Mouse (Mus musculus) kidney, adult 11 months (tissue): Measurements from ENCODE around the gene Slco3a1.
A peak's percentile ranks its signal among the peaks of the same experiment; 100 is the strongest.

Experiments used
- DNase-seq: peaks from one replicate; pipeline ENCODE4 v3.0.0; 2022

Gene Slco3a1

GRCm38 (mm10) chr7:74554608-74555311 lies at the start of gene Slco3a1:
Gene Slco3a1 (minus strand): TSS chr7:74554780.
- peak; percentile 82 for DNase-seq

- DNase-seq = no peak
These were observed 46.4 kb upstream of the Slco3a1 start for GRCm38 (mm10) chr7:74600996-74601395.

GRCm38 (mm10) chr7:74579411-74579810 lies 24.8 kb upstream of the Slco3a1 start:
- DNase-seq = no peak

DNA sequence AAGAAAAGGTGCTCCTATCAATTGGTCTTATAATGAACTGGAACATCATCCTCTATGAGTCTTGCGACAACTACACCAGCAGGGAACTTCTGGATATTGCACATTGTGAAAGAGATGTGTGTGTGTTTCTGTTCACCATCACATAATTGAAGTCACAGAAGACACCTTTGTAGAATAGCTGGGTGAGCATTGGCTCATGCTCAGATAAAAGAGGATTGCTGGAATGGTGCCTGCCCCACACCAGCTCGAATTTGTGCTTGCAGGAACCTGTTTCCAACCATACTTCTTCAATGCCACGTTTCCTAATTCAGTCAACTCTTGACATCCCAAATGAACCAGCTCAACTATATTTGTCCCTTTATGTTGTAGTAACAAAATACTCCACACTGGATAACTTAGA lies 21.1 kb upstream of the Slco3a1 start:
- DNase-seq = no peak

DNA sequence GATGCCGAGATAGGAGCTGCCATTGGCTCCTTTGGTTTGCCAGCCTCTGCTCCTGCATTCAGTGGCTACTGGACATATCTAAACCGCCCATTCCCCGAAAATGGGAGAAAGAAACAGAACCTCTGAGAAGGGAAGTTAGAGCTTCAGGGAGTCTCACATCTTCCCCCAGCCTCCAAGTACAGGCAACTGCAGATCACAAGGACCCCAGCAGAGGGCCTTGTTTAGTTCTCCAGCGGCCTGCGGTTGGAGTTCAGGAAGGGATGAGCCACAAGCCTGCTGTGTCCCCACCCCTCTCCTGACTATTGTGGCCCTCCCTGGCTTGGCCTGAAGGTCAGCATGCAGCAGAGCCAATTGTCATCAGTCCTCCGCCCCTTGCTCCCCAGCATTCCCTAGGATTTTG lies 836 bp upstream of the Slco3a1 start:
- peak; percentile 56 for DNase-seq

- DNase-seq = peak; percentile 35
These were observed 479 bp downstream of the Slco3a1 start for GRCm38 (mm10) chr7:74554041-74554561.

DNA sequence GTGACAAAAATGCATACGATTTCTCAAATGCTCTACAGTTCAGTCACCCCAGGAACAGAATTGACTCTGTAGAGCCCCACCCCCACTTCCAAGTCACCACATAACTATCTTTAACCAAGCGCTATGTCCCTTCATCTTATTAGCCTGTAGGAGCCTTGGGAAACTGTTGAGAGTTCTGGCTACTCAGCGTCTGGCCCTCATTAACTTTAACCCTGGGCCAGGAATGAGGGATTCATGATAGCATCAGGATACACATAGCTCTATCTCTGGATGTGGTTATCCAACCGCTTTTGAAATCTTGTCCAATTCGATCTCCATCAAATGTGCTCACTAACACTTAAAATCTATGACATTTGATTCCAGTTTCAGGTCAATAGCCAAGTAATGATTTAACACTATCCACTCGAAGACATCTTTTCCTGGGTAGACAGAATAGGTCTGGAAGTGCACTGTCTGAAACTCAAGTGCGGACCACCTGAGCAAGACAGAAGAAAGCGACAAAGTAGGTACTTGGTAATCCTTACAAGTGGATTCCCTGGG lies 1.4 kb downstream of the Slco3a1 start:
- no peak for DNase-seq

GRCm38 (mm10) chr7:74552546-74552945 lies 2.0 kb downstream of the Slco3a1 start:
- DNase-seq = no peak

DNA sequence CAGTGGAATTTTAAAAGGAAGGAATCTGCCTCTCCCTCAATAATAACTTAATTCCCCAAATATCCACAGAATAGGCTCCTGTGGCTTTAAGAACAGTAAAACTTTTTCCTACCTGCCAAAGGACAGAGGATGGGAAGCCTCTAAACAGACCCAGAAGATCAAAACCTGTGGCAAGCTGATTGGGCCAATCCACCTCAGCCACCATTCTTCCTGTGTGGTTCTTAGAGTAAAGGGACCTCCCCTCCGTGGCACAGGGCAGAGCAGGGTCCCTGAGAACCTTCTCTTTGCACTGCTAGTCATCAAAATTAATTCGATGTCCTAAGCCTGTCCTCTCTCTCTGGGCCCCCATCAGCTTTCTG lies 2.6 kb downstream of the Slco3a1 start:
- DNase-seq = no peak

GRCm38 (mm10) chr7:74551338-74551999 lies 3.1 kb downstream of the Slco3a1 start:
- no peak for DNase-seq

- no peak for DNase-seq
These were observed 4.9 kb downstream of the Slco3a1 start for GRCm38 (mm10) chr7:74549686-74550085.

- DNase-seq = no peak
These were observed 5.5 kb downstream of the Slco3a1 start for GRCm38 (mm10) chr7:74549013-74549582.

GRCm38 (mm10) chr7:74546691-74547090 lies 7.9 kb downstream of the Slco3a1 start:
- no peak for DNase-seq

DNA sequence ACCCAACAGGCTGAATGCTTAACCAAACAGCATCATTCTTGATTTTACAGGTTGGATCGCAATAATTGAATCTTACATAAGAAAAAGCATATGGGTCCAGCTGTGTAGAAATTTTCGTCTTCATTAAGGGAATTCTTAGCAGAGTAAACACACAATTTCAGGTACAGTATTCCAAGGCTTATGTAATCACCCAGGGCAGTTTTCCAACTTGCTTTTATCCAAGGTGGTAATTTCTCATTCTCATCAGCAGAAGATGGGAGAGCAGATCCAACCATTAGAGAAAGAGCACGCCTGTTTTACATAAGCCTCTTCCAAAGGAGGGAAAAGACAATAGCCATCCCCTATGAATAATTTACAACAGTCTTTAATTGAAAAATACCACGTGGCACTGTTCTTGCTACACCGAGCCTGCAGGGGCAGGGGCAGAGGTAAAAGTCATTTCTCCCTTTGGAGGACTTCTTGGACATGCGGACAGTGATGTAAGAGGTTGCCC lies 9.0 kb downstream of the Slco3a1 start:
- no peak for DNase-seq

DNA sequence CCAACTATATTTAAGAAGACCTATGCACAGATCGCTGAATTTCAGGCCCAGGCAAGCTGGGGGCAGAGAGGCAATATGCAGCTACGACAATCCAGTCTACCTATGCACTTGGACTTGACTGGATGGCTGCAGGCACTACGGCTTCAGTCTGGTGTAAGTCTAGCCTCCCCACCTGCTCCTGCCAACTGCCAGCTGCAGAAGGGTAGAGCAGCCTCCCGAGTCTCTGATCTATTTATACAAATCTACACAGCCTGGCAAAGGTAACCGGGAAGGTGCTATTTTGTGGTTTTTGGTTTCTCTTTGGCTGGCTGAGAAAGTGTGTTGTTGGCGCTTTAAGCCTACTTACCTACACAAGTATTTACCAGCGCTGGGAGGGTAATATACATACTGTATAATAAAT lies 10.3 kb downstream of the Slco3a1 start:
- no peak for DNase-seq

DNA sequence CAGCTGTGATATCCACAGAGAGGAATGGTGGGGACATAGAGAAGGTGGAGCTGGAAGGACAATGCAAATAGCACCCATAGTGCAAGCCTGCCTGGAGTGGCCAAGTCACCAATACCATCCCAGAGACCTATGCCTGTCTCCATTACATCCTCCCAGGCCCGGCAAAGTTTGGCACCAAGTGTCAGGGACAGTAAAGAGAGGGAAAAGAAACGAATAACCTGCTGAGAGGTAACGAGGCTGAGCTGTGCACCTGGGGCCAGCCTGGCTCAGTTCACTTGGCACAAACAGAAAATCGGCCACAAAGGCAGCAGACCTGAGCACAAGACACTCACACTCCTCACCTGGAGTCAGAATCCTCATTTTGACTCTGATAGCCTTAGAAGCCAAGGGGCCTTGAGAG lies 12.6 kb downstream of the Slco3a1 start:
- DNase-seq = no peak

- DNase-seq = no peak
These were observed 13.5 kb downstream of the Slco3a1 start for GRCm38 (mm10) chr7:74540933-74541725.

- DNase-seq = no peak
These were observed 18.4 kb downstream of the Slco3a1 start for GRCm38 (mm10) chr7:74536186-74536585.

GRCm38 (mm10) chr7:74531468-74532097 lies 23.0 kb downstream of the Slco3a1 start:
- no peak for DNase-seq

DNA sequence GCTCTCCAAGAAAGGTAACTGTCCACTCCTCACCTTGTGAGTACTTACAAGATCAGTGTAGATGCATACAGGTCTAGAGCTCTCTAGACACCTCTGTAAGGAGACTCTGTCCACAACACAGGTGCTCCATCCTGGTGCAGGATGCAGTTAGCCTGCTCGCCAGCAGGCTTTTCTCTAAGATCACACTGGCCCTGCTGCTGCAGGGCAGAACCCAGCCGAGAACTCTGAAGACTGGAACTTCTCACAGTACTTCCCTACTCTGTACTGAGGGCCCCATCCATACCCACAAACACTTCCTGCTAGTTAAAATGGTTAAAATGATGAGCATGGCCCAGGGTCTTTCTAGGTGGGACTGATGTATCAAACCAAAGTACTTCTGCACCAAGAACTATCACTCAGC lies 24.7 kb downstream of the Slco3a1 start:
- no peak for DNase-seq

DNA sequence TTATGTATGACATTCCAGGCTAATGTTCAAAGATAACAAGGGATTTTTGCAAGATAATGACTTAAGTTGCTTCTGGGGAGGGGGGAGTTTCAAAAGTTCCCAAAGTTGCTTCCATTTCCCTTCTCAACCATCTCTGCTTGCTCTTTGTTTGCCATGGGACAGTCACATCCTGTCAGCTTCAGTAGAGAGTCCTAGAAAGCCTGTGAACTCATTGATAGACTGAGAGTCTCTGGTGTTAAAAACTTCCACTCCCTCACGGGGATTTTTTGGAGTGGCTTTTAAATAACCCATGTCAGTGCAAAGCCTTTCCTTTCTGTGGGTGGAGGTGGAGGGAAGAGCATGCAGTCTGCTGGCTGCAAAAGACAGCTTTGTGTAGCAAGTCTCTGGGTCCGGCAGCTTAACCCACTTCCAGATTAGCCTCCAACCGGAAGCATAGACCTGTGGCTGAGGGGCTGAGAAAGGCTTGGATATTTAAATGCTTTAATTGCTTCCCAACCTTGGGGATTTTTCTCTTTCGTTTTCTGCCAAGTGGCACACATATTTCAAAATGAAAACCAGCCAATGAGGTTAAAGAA lies 25.3 kb downstream of the Slco3a1 start:
- no peak for DNase-seq

- DNase-seq = no peak
These were observed 26.4 kb downstream of the Slco3a1 start for GRCm38 (mm10) chr7:74528182-74528581.
